Mouse (Mus musculus): ENCODE measurements around the gene Gm11214. TPM values are rescaled to one million over a fixed set of nuclear protein-coding genes. Genes with fewer than 3 reads are reported as not detected.

Gene Gm11214
- total RNA-seq, 1 experiment: not detected

DNA sequence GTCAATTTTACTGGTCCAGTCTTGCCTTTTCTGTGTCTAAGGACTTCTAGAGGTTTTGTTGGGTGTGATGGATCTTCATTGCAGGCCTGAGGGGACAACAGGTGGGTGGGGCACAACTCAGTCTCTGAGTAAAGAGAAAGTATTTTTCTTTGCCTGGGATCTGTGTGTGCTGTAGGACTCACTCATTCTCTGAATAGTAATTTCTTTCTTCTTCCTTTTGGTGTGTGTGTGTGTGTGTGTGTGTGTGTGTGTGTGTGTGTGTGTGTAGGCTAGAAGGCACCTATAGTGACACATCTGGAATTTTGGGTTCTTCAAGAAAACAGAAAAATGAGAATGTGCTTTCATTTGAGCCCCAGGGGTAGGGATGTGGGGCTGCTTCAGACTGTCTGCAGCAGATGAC is 29.2 kb upstream of the Gm11214 start:
- H3K4me3 ChIP-seq (ENCODE audit: insufficient read depth in 1 of 2, low read depth in 1 of 2, low read length in 2 of 2, poor library complexity in 1 of 2, severe bottlenecking in 1 of 2): no peak overlapping the region
- DNase-seq (ENCODE audit: low read depth, low spot score): no peak
- no peak overlapping the region for H3K9ac ChIP-seq (ENCODE audit: insufficient read depth, low read depth, low read length, poor library complexity, severe bottlenecking)
- H3K4me1 ChIP-seq (ENCODE audit: control insufficient read depth in 2 of 2, insufficient read depth in 2 of 2, low read length in 2 of 2, poor library complexity in 1 of 2): no peaks in the 10 kb centered on the region
- H3K36me3 ChIP-seq (ENCODE audit: control insufficient read depth, insufficient read depth, low read length, poor library complexity, severe bottlenecking): no peaks in the 10 kb centered on the region
- H3K9me3 ChIP-seq (ENCODE audit: control insufficient read depth, insufficient read depth, low read depth, low read length): no peaks in the 10 kb centered on the region
- H3K27ac ChIP-seq (ENCODE audit: insufficient read depth, low read depth, low read length, poor library complexity, severe bottlenecking): no peak overlapping the region
- in situ Hi-C loops (cut with MboI; ENCODE audit: low sequenced_read_pairs in 2 of 2, unreplicated experiment in 2 of 2): no loop called here
- TF ChIP-seq ZC3H11A (IDR thresholded peaks at IDR 0.05; ENCODE audit: borderline replicate concordance, low read depth, low read length) (no peak), ZNF384 (IDR thresholded peaks at IDR 0.05; ENCODE audit: low read depth, low read length) (no peak), MAFK (IDR thresholded peaks at IDR 0.05; ENCODE audit: insufficient read depth, low read depth, low read length) (no peak), CHD2 (IDR thresholded peaks at IDR 0.05; ENCODE audit: low read depth, low read length) (no peak), HCFC1 (IDR thresholded peaks at IDR 0.05; ENCODE audit: borderline replicate concordance, insufficient read depth, low read length) (no peak)

DNA sequence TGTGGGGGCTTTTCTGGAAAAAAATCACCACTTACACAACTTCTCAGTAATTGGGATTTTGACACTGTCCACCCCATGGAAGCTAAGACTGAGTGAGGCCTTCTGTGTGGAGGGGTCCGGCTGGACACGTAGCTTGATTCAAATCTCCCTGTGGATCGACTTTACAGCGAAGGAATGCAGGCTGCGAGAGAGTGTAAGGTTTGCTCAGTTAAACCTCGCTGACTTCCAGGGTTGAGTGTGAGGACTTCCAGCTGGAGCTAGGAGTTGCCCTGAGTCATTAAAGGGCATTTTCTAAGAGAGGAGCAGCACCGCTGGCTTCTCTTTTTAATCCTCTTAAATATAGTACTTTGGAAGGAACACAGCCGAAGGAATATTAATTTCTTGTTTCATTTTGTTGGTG is 24.2 kb upstream of the Gm11214 start:
- DNase-seq (ENCODE audit: low read depth, low spot score): no peak
- TF ChIP-seq CHD2 (IDR thresholded peaks at IDR 0.05; ENCODE audit: low read depth, low read length): no peak
- no peak for TF ChIP-seq ZNF384 (IDR thresholded peaks at IDR 0.05; ENCODE audit: low read depth, low read length)
- in situ Hi-C loops (cut with MboI; ENCODE audit: low sequenced_read_pairs in 2 of 2, unreplicated experiment in 2 of 2): no loop called here
- H3K9me3 ChIP-seq (ENCODE audit: control insufficient read depth, insufficient read depth, low read depth, low read length): no peaks in the 10 kb centered on the region
- H3K4me3 ChIP-seq (ENCODE audit: insufficient read depth in 1 of 2, low read depth in 1 of 2, low read length in 2 of 2, poor library complexity in 1 of 2, severe bottlenecking in 1 of 2): no peak overlapping the region
- H3K36me3 ChIP-seq (ENCODE audit: control insufficient read depth, insufficient read depth, low read length, poor library complexity, severe bottlenecking): no peaks in the 10 kb centered on the region
- no peaks in the 10 kb centered on the region for H3K4me1 ChIP-seq (ENCODE audit: control insufficient read depth in 2 of 2, insufficient read depth in 2 of 2, low read length in 2 of 2, poor library complexity in 1 of 2)
- H3K9ac ChIP-seq (ENCODE audit: insufficient read depth, low read depth, low read length, poor library complexity, severe bottlenecking): no peak overlapping the region
- H3K27ac ChIP-seq (ENCODE audit: insufficient read depth, low read depth, low read length, poor library complexity, severe bottlenecking): no peak overlapping the region

DNA sequence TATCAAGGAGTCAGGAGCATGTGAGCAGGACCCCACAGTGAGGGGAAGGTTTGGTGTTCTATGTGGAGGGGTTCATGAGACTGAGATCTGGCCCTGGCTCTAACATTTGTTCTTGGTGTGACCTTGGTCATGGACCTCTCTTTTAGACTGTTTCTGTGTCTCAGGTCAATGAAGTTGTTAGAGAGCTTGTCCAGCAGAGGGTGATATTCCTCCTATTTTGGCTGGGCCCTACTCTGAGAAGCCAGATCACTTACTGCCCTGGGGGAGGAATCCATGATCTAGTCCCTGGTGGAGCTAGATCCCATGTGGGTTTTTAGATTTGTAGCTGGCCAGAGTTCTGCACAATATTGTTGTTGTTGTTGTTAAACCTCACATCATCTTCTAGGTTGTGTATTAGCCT is 23.0 kb upstream of the Gm11214 start:
- in situ Hi-C loops (cut with MboI; ENCODE audit: low sequenced_read_pairs in 2 of 2, unreplicated experiment in 2 of 2): no loop called here
- no peak overlapping the region for H3K4me3 ChIP-seq (ENCODE audit: insufficient read depth in 1 of 2, low read depth in 1 of 2, low read length in 2 of 2, poor library complexity in 1 of 2, severe bottlenecking in 1 of 2)
- TF ChIP-seq CHD2 (IDR thresholded peaks at IDR 0.05; ENCODE audit: low read depth, low read length) (no peak), HCFC1 (IDR thresholded peaks at IDR 0.05; ENCODE audit: borderline replicate concordance, insufficient read depth, low read length) (no peak), ZC3H11A (IDR thresholded peaks at IDR 0.05; ENCODE audit: borderline replicate concordance, low read depth, low read length) (peak; percentile 45; the same call in 1 of the 2 replicates), MAFK (IDR thresholded peaks at IDR 0.05; ENCODE audit: insufficient read depth, low read depth, low read length) (no peak), ZNF384 (IDR thresholded peaks at IDR 0.05; ENCODE audit: low read depth, low read length) (no peak)
- H3K9ac ChIP-seq (ENCODE audit: insufficient read depth, low read depth, low read length, poor library complexity, severe bottlenecking): no peak overlapping the region
- DNase-seq (ENCODE audit: low read depth, low spot score): peak; percentile 28
- no peak overlapping the region for H3K27ac ChIP-seq (ENCODE audit: insufficient read depth, low read depth, low read length, poor library complexity, severe bottlenecking)
- H3K36me3 ChIP-seq (ENCODE audit: control insufficient read depth, insufficient read depth, low read length, poor library complexity, severe bottlenecking): no peaks in the 10 kb centered on the region
- H3K4me1 ChIP-seq (ENCODE audit: control insufficient read depth in 2 of 2, insufficient read depth in 2 of 2, low read length in 2 of 2, poor library complexity in 1 of 2): no peaks in the 10 kb centered on the region
- H3K9me3 ChIP-seq (ENCODE audit: control insufficient read depth, insufficient read depth, low read depth, low read length): no peaks in the 10 kb centered on the region

DNA sequence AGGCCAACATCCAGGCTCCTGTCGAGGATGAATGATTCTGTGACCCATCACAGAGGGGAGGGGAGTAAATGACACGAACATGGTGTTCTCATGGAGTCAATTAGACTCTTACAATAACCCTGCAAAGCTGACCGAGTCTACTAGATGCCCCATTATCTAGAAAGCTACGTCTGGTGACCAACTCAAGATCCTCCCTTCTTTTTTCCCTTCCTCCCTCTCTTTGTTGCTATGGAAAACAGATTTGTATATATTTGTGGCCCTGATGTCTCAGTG is 22.0 kb upstream of the Gm11214 start:
- Histone ChIP-seq H3K9ac (ENCODE audit: insufficient read depth, low read depth, low read length, poor library complexity, severe bottlenecking) (no peak overlapping the region), H3K36me3 (ENCODE audit: control insufficient read depth, insufficient read depth, low read length, poor library complexity, severe bottlenecking) (no peaks in the 10 kb centered on the region), H3K4me1 (ENCODE audit: control insufficient read depth in 2 of 2, insufficient read depth in 2 of 2, low read length in 2 of 2, poor library complexity in 1 of 2) (no peaks in the 10 kb centered on the region), H3K27ac (ENCODE audit: insufficient read depth, low read depth, low read length, poor library complexity, severe bottlenecking) (no peak overlapping the region), H3K4me3 (ENCODE audit: insufficient read depth in 1 of 2, low read depth in 1 of 2, low read length in 2 of 2, poor library complexity in 1 of 2, severe bottlenecking in 1 of 2) (no peak overlapping the region), H3K9me3 (ENCODE audit: control insufficient read depth, insufficient read depth, low read depth, low read length) (no peaks in the 10 kb centered on the region)
- no peak for DNase-seq (ENCODE audit: low read depth, low spot score)
- no peak for TF ChIP-seq CHD2 (IDR thresholded peaks at IDR 0.05; ENCODE audit: low read depth, low read length)
- TF ChIP-seq ZC3H11A (IDR thresholded peaks at IDR 0.05; ENCODE audit: borderline replicate concordance, low read depth, low read length): no peak
- TF ChIP-seq MAFK (IDR thresholded peaks at IDR 0.05; ENCODE audit: insufficient read depth, low read depth, low read length): no peak
- no peak for TF ChIP-seq ZNF384 (IDR thresholded peaks at IDR 0.05; ENCODE audit: low read depth, low read length)
- TF ChIP-seq HCFC1 (IDR thresholded peaks at IDR 0.05; ENCODE audit: borderline replicate concordance, insufficient read depth, low read length): no peak
- in situ Hi-C loops (cut with MboI; ENCODE audit: low sequenced_read_pairs in 2 of 2, unreplicated experiment in 2 of 2): no loop called here

DNA sequence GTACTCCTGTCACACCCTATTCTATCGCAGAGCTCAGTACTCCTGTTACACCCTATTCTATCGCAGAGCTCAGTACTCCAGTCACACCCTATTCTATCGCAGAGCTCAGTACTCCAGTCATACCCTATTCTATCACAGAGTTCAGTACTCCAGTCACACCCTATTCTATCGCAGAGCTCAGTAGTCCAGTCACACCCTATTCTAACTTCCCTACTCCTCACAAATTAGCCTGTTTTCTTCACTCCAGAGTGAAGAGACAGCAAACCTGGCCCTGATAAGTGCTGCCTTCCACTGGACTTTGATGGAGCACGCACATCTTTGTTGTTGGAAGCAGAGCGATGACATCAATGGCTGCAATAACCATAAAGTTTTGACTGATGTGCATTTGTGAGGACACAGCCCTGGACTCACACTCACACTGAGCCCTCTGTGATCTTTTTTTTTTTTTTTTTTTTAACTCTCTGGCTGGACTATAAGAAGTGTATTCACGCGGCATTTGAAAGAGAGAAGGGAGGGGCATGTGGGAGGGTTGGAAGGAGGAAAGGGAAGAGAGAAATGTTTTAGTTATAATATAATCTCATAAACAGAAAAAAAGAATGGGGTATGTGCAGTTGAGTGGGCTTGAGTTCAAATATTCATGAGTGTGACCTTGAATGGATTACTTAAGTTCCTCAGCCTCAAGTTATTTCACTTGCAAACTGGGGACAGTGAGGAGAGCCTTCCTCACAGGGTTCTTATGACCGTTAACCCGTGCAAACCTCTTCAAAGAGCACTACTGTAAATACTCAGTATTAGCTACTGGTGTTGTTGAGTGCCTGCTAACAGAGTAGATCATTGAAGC is 21.5 kb upstream of the Gm11214 start:
- Histone ChIP-seq H3K9me3 (ENCODE audit: control insufficient read depth, insufficient read depth, low read depth, low read length) (no peaks in the 10 kb centered on the region), H3K36me3 (ENCODE audit: control insufficient read depth, insufficient read depth, low read length, poor library complexity, severe bottlenecking) (no peaks in the 10 kb centered on the region), H3K4me1 (ENCODE audit: control insufficient read depth in 2 of 2, insufficient read depth in 2 of 2, low read length in 2 of 2, poor library complexity in 1 of 2) (no peaks in the 10 kb centered on the region), H3K4me3 (ENCODE audit: insufficient read depth in 1 of 2, low read depth in 1 of 2, low read length in 2 of 2, poor library complexity in 1 of 2, severe bottlenecking in 1 of 2) (no peak overlapping the region), H3K27ac (ENCODE audit: insufficient read depth, low read depth, low read length, poor library complexity, severe bottlenecking) (no peak overlapping the region), H3K9ac (ENCODE audit: insufficient read depth, low read depth, low read length, poor library complexity, severe bottlenecking) (no peak overlapping the region)
- no peak for DNase-seq (ENCODE audit: low read depth, low spot score)
- in situ Hi-C loops (cut with MboI; ENCODE audit: low sequenced_read_pairs in 2 of 2, unreplicated experiment in 2 of 2): no loop called here
- TF ChIP-seq CHD2 (IDR thresholded peaks at IDR 0.05; ENCODE audit: low read depth, low read length): no peak

All from ES-E14 (cell line).